Mouse (Mus musculus) midbrain, embryonic 14.5 days (tissue): Measurements from ENCODE around the gene Pcyox1. TPM values are rescaled to one million over a fixed set of nuclear protein-coding genes. Genes with fewer than 3 reads are reported as not detected.

Source experiments
- ATAC-seq: fragments of 200-750 bp; cut with Nextera tagmentation; 2 replicates; pipeline ENCODE4 v1.8.0; 2017; ENCODE audit warnings: moderate number of reproducible peaks, moderate library complexity; ENCODE audit not compliant: low FRiP score, low TSS enrichment
- DNase-seq: peaks from one replicate; pipeline ENCODE4 v3.0.0-alpha.2; 2015
- H3K27ac ChIP-seq: fragments of 300-500 bp; sonication (generic); replicated peaks from 2 replicates; pipeline ENCODE4 v1.5.1; 2014; ENCODE audit warnings: mild to moderate bottlenecking, low read depth, low read length, moderate library complexity
- H3K27me3 ChIP-seq: fragments of 300-500 bp; sonication (generic); 2 replicates; pipeline ENCODE4 v1.6.1; 2014; ENCODE audit warnings: low read length, control low read depth, mixed read lengths; ENCODE audit not compliant: control insufficient read depth, insufficient read depth
- H3K36me3 ChIP-seq: fragments of 300-500 bp; sonication (generic); 2 replicates; pipeline ENCODE4 v1.6.1; 2014; ENCODE audit warnings: low read length, control low read depth; ENCODE audit not compliant: control insufficient read depth, insufficient read depth
- H3K4me1 ChIP-seq: fragments of 300-500 bp; sonication (generic); 2 replicates; pipeline ENCODE4 v1.6.1; 2014; ENCODE audit warnings: mild to moderate bottlenecking, antibody characterized with exemption, low read length, control low read depth; ENCODE audit not compliant: control insufficient read depth, insufficient read depth
- H3K4me2 ChIP-seq: fragments of 300-500 bp; sonication (generic); 2 replicates; pipeline ENCODE4 v1.6.1; 2014; ENCODE audit warnings: mild to moderate bottlenecking, low read length, moderate library complexity
- H3K4me3 ChIP-seq: fragments of 300-500 bp; sonication (generic); replicated peaks from 2 replicates; pipeline ENCODE4 v1.5.1; 2014; ENCODE audit warnings: low read depth, low read length
- H3K9ac ChIP-seq: fragments of 300-500 bp; sonication (generic); replicated peaks from 2 replicates; pipeline ENCODE4 v1.6.1; 2014; ENCODE audit warnings: mild to moderate bottlenecking, low read length, moderate library complexity
- H3K9me3 ChIP-seq: fragments of 300-500 bp; sonication (generic); 2 replicates; pipeline ENCODE4 v1.6.1; 2016; ENCODE audit warnings: low read length, control low read depth, mixed read lengths; ENCODE audit not compliant: control insufficient read depth
- WGBS: fragments of 180-500 bp; shearing (Covaris S2); extraction: QIAGEN DNeasy Blood & Tissue Kit; methylation state at CpG from one replicate; pipeline ENCODE4 v1.1.7; 2014; 5-methylcytosine and 5-hydroxymethylcytosine counted together
- polyA plus RNA-seq: library from polyadenylated mRNA; unstranded; fragments of >200 nt; fragmentation: Nextera tagmentation; extraction: Ambion mirVana; gene quantifications from 2 replicates; pipeline ENCODE4 v1.2.1, GENCODE M21; 2014

The Pcyox1 gene
- polyA plus RNA-seq, 1 experiment from 2014 or later, result 109 TPM

DNA sequence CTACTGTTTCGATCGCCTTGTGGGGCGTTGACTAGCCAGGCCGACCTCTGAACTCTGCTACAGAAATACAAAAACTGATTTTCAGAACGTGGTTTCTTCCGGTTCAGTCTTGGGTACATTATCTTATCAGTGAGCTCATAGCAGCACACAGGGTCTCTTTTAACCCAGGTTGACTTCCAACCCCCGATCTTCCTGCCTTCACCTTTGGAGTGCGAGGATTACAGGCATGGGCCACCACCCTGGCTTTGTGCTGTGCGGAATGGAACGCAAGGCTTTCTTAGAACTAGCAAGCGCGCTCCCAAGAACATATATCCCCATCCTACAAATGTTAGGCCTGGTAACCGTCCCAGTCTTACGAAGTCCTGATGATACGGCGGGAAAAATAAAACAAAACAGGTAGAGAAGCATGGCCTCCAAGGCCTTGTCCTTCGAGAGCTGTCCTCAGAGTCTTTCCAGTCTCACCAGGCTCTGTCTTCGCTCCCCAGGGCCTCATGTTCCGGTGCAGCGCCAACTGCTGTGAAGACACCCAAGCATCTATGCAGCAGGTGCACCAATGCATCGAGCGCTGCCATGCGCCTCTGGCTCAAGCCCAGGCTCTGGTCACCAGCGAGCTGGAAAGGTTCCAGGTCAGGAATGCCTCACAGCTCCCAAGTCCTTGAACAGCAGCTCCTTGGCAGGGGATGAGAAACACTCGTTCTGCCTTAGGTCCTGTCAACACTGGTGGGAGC is 30.7 kb downstream of the Pcyox1 start:
- no peaks in the 10 kb centered on the region for H3K27me3 ChIP-seq
- H3K27ac ChIP-seq, result peak overlapping the region; percentile 93
- DNase-seq (peak; percentile 38), ATAC-seq (no peak)
- H3K4me2 ChIP-seq, result peak overlapping the region; percentile 91
- WGBS, result 42% methylated on average over 25 of the region's 25 CpGs
- peak overlapping the region; percentile 80 for H3K9ac ChIP-seq
- H3K36me3 ChIP-seq, result 0 out of 2 replicates have a peak, but pooled peaks cover 3% of the 10 kb centered on the region
- H3K9me3 ChIP-seq, result no peaks in the 10 kb centered on the region
- peaks cover 9% of the 10 kb centered on the region for H3K4me1 ChIP-seq
- peak overlapping the region; percentile 66 for H3K4me3 ChIP-seq

DNA sequence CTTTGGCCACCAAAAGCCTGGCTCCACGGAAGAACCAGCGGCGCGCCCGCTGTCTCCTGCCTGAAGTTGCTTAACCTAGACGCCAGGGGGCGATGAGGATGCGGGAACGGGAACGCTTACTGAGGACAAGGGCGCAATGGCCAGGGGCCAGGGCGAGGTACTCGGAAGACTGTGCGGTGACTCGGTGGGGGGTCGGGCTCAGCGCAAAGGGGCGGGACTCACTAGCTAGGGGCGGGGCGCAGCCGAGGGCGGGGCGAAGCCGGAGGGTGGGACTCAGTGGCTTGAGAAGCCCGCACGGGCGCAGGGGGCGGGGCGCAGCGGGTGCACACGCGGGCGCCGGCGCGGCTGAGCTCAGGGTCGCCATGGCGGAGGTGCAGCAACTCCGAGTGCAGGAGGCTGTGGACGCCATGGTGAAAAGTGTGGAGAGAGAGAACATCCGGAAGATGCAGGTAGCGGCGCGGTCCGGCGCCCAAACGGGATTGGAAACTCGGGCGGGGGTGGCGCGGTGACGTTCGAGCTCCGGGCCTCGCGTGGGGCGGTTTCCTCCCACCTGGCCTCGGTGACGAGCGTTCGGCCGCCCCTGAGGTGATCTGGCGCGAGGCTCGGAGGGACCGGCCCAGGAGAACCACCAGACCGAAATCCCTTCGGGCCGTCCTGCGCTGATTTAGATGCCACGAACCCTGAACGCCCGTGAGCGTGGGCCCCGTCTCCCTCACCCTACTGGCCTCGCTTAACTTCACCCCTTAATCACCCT is 31.4 kb downstream of the Pcyox1 start, which contains the start of gene Fam136a:
Gene Fam136a (plus strand): TSS at position 276 of the 754 bp plus-strand sequence.
- WGBS, result under 1% methylated on average over 76 of the region's 76 CpGs
- peaks cover 6% of the 10 kb centered on the region for H3K4me1 ChIP-seq
- H3K9ac ChIP-seq, result peak within 1 kb of the TSS; percentile 80
- peak within 1 kb of the TSS; percentile 91 for H3K4me2 ChIP-seq
- H3K4me3 ChIP-seq, result peak within 1 kb of the TSS; percentile 66
- 0 out of 2 replicates have a peak, but pooled peaks cover 3% of the 10 kb centered on the region for H3K36me3 ChIP-seq
- DNase-seq (peak; percentile 99), ATAC-seq (peak; percentile 95)
- H3K27ac ChIP-seq, result peak within 1 kb of the TSS; percentile 93
- H3K27me3 ChIP-seq, result no peaks in the 10 kb centered on the region
- H3K9me3 ChIP-seq, result no peaks in the 10 kb centered on the region

DNA sequence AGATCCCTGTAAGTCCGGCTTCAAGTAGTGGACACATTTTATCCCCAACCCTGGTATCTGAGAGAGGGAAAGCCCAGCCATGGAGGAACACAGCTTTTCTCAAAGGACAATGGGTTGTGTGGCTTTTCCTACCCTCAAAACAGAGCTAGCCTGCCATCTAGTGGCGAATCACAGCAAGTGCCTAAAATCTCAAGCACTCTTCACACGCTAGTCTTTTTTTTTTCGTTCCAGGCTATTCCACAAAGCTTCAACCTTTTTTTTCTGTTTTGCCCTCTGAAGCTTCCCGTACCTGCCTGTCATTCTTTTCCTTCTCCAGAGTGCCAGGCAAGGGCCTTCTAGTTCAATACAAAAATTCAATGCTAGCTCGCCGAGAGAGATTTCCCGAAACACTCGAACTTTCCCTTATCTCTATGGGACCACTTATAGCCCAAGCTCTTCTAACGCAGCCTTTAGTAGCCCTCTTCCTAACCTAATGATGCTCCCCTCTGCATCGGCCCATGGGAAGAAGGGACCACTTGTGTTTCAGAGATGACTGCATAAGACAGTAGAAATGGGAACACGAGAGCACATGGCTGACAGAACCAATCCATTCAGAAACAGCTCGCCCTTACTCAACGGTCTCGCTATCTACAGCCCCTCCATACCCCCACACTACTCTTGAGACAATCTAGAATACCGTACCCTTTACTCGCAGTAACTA is 32.4 kb downstream of the Pcyox1 start:
- Histone ChIP-seq H3K9me3 (no peaks in the 10 kb centered on the region), H3K4me1 (peaks cover 4% of the 10 kb centered on the region; the same call in 1 of the 2 replicates), H3K4me3 (peak overlapping the region; percentile 66), H3K4me2 (peak overlapping the region; percentile 91), H3K9ac (peak overlapping the region; percentile 80), H3K27me3 (no peaks in the 10 kb centered on the region), H3K36me3 (0 out of 2 replicates have a peak, but pooled peaks cover 3% of the 10 kb centered on the region), H3K27ac (peak overlapping the region; percentile 93)
- ATAC-seq, result peak; percentile 44
- peak; percentile 95 for DNase-seq
- 2% methylated on average over 17 of the region's 17 CpGs for WGBS

DNA sequence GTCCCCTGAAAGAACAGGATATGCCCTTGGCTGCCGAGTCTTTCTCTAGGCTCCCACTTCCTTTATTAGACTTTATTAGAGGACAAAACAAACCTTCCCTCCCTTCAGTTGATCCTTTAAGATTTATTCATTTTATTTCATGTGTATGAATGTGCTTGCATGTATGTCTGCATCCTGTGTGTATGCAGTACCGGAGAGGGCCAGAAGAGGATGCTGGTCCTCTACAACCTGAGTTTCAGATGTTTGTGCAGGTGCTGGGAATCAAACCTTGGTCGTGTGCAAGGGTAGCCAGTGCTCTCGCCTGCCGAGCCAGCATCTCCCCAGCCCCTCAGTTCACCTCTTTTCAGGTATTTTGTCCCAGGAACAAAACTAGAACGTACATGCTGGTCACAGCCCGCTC is 35.6 kb downstream of the Pcyox1 start:
- DNase-seq, result no peak
- no peak overlapping the region for H3K4me3 ChIP-seq
- H3K36me3 ChIP-seq, result no peaks in the 10 kb centered on the region
- no peak for ATAC-seq
- no peak overlapping the region for H3K9ac ChIP-seq
- H3K9me3 ChIP-seq, result no peaks in the 10 kb centered on the region
- H3K4me2 ChIP-seq, result no peak overlapping the region
- H3K27me3 ChIP-seq, result no peaks in the 10 kb centered on the region
- H3K27ac ChIP-seq, result no peak overlapping the region
- WGBS, result 91% methylated on average over 7 of the region's 7 CpGs
- peaks cover under 1% of the 10 kb centered on the region; the same call in 1 of the 2 replicates for H3K4me1 ChIP-seq

DNA sequence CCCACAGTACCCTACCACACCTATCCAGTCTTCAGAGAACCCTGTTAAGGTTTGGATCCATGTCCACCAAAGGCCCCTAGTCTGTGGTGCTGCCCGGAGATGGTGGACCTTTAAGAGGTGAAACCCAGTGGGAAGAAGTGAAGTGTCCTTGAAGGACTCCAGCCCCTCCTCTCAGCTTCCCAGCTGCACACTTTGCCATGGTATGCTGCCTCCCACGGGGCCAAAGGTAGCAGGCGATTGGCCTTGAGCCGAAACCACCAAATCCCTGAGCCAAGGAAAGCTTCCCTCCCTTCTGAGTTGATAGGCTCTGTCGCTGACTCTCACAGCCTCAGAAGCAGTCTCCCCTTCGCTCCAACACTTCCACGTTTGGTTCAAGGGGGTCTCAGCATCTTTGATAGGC is 36.3 kb downstream of the Pcyox1 start:
- Histone ChIP-seq H3K9ac (no peak overlapping the region), H3K27ac (no peak overlapping the region), H3K4me2 (no peak overlapping the region), H3K27me3 (no peaks in the 10 kb centered on the region), H3K36me3 (no peaks in the 10 kb centered on the region), H3K9me3 (no peaks in the 10 kb centered on the region), H3K4me3 (no peak overlapping the region), H3K4me1 (no peaks in the 10 kb centered on the region; the same call in 1 of the 2 replicates)
- WGBS, result 73% methylated on average over 7 of the region's 7 CpGs
- ATAC-seq (no peak), DNase-seq (no peak)

DNA sequence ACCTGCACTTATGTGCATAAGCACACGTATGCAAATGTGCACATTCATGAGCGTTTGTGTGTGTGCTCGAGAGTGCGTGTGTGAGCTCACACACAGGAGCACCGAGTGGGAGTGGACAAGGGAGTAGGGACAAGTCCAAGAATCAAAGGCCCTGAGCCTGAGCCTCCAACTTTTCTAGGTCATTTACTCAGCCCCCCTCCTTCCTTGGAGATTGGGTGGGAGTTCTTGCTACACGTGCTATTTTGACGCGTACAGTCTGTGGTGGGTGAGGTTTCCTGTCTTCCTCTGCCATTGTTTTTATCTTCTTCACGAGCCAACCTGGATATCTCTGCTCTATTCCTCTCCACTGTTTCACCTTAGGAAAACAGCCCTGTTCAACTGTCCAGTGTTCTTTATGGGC is 40.0 kb downstream of the Pcyox1 start:
- H3K4me1 ChIP-seq, result no peaks in the 10 kb centered on the region
- H3K27ac ChIP-seq, result no peak overlapping the region
- no peak overlapping the region for H3K9ac ChIP-seq
- no peak overlapping the region for H3K4me3 ChIP-seq
- H3K4me2 ChIP-seq, result no peak overlapping the region
- H3K36me3 ChIP-seq, result no peaks in the 10 kb centered on the region
- H3K27me3 ChIP-seq, result no peaks in the 10 kb centered on the region
- ATAC-seq (no peak), DNase-seq (no peak)
- H3K9me3 ChIP-seq, result no peaks in the 10 kb centered on the region
- WGBS, result 86% methylated on average over 9 of the region's 9 CpGs

DNA sequence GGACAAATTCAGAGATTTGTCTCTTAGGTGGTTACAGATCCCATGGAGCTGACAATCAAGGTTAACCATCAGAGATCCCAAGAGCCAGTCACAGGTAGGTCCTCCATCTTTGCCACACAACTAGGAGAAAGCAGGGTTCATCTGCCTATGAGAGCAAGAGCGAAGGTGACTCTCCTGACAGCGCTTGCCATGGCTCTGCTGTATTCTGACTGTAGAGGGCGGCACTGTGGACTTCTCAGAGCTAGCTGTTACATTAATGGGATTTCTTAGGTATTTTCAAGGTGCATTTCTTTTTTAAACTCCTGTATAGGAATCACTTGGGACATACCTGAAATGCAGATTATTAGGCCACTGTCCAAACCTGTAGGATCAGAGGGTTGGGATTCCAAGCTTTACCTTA is 42.0 kb downstream of the Pcyox1 start:
- Histone ChIP-seq H3K4me2 (no peak overlapping the region), H3K27ac (no peak overlapping the region), H3K9ac (no peak overlapping the region), H3K36me3 (no peaks in the 10 kb centered on the region), H3K4me1 (no peaks in the 10 kb centered on the region), H3K27me3 (no peaks in the 10 kb centered on the region), H3K4me3 (no peak overlapping the region), H3K9me3 (no peaks in the 10 kb centered on the region)
- WGBS, result 54% methylated on average over 3 of the region's 3 CpGs
- DNase-seq (no peak), ATAC-seq (no peak)

DNA sequence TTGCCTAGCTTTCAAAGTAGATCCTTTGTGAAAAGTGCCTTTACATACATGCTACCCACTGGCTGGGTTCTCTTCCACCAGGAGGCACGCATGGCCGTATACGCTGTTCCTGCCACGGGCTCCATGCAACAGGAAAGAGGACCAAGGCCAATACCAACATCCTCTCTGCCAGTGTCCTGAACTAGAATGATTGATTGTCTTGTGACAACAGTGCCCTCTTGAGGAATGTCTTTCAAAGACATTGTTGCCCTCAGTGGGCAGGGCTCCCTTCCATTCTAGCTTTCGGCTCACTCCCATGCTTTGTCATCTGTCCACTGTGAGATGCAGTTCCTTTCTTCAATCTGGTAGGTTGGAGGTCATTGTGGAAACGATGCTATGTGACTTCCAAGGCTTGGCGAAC is 47.7 kb downstream of the Pcyox1 start:
- Histone ChIP-seq H3K27ac (no peak overlapping the region), H3K4me3 (no peak overlapping the region), H3K9ac (no peak overlapping the region), H3K9me3 (no peaks in the 10 kb centered on the region), H3K4me1 (no peaks in the 10 kb centered on the region), H3K27me3 (no peaks in the 10 kb centered on the region), H3K4me2 (no peak overlapping the region), H3K36me3 (no peaks in the 10 kb centered on the region)
- WGBS, result 49% methylated on average over 7 of the region's 7 CpGs
- DNase-seq, result peak; percentile 58
- ATAC-seq, result no peak
